Mouse (Mus musculus): ENCODE measurements around the gene Nat8l. TPM values are rescaled to one million over a fixed set of nuclear protein-coding genes. Genes with fewer than 3 reads are reported as not detected.

Gene Nat8l
- total and polyA plus RNA-seq, 3 experiments: 0.04 TPM; not detected in 2

- Histone ChIP-seq H3K36me3 (replicated peaks in 1 of 2; ENCODE audit: control insufficient read depth in 1 of 2, insufficient read depth in 1 of 2, low read length in 1 of 2) (no peaks in the 10 kb centered on the region), H3K4me2 (ENCODE audit: insufficient read depth, low read depth, poor library complexity, severe bottlenecking) (no peak overlapping the region), H3K79me2 (replicated peaks; ENCODE audit: control insufficient read depth, extremely low read depth, insufficient read depth, poor library complexity, severe bottlenecking) (no peaks in the 10 kb centered on the region), H3K4me1 (ENCODE audit: control insufficient read depth in 1 of 2, insufficient read depth in 2 of 2) (0 out of 4 replicates have a peak, but pooled peaks cover 0 to 2% of the 10 kb centered on the region in 2 experiments), H3K4me3 (replicated peaks in 1 of 3; ENCODE audit: low read depth in 2 of 3, low read length in 2 of 3, poor library complexity in 1 of 3) (no peak overlapping the region), H3K27me3 (replicated peaks) (no peaks in the 10 kb centered on the region), H3K9ac (ENCODE audit: insufficient read depth, low read depth) (no peak overlapping the region), H3K27ac (ENCODE audit: insufficient read depth, low read depth) (no peak overlapping the region), H3K9me3 (replicated peaks; ENCODE audit: low read length) (no peaks in the 10 kb centered on the region)
- no peak for DNase-seq (ENCODE audit: extremely low read depth)
- dilution Hi-C loops (cut with MboI; ENCODE audit: extremely low pct_ligation_motif_present, extremely low pct_unique_long_range_greater_than_20kb, low sequenced_read_pairs) (no loop called here), in situ Hi-C loops (cut with MboI; ENCODE audit: low pct_ligation_motif_present, low pct_unique_long_range_greater_than_20kb, low sequenced_read_pairs) (loop anchor here (5.0 kb wide), 1 partner anchor 93 kb away; no protein-coding TSS in a partner anchor)
- TF ChIP-seq BHLHE40 (IDR thresholded peaks at IDR 0.05; ENCODE audit: low read depth, low read length) (no peak), NRF1 (IDR thresholded peaks at IDR 0.05; ENCODE audit: low read depth, low read length) (no peak), TCF12 (IDR thresholded peaks at IDR 0.05; ENCODE audit: low read depth, low read length) (no peak), ZMIZ1 (IDR thresholded peaks at IDR 0.05; ENCODE audit: low read depth, low read length) (no peak), TBP (conservative IDR thresholded peaks at IDR 0.05; ENCODE audit: low read depth, low read length) (no peak), POLR2A (IDR thresholded peaks at IDR 0.05; ENCODE audit: low read depth, low read length) (no peak), PAX5 (IDR thresholded peaks at IDR 0.05; ENCODE audit: low read length) (no peak)
Observed at GRCm38 (mm10) chr5:34018968-34019367, 23.2 kb downstream of the Nat8l start.

GRCm38 (mm10) chr5:34030101-34030500 lies 34.3 kb downstream of the Nat8l start:
- H3K27ac ChIP-seq (ENCODE audit: insufficient read depth, low read depth): no peak overlapping the region
- no peak overlapping the region for H3K4me3 ChIP-seq (replicated peaks in 1 of 3; ENCODE audit: low read depth in 2 of 3, low read length in 2 of 3, poor library complexity in 1 of 3)
- dilution Hi-C loops (cut with MboI; ENCODE audit: extremely low pct_ligation_motif_present, extremely low pct_unique_long_range_greater_than_20kb, low sequenced_read_pairs): no loop called here
- no peaks in the 10 kb centered on the region for H3K36me3 ChIP-seq (replicated peaks in 1 of 2; ENCODE audit: control insufficient read depth in 1 of 2, insufficient read depth in 1 of 2, low read length in 1 of 2)
- no peaks in the 10 kb centered on the region for H3K4me1 ChIP-seq (ENCODE audit: control insufficient read depth in 1 of 2, insufficient read depth in 2 of 2)
- TF ChIP-seq MEF2A (IDR thresholded peaks at IDR 0.05; ENCODE audit: borderline replicate concordance, low read depth, low read length) (no peak), CTCF (conservative IDR thresholded peaks at IDR 0.05 in 1 of 2, IDR thresholded peaks at IDR 0.05 in 1 of 2; ENCODE audit: low read depth in 2 of 2, low read length in 2 of 2) (no peak), MAZ (IDR thresholded peaks at IDR 0.05; ENCODE audit: low read depth, low read length) (no peak), PAX5 (IDR thresholded peaks at IDR 0.05; ENCODE audit: low read length) (no peak), SIN3A (IDR thresholded peaks at IDR 0.05; ENCODE audit: low read length) (no peak), SMC3 (IDR thresholded peaks at IDR 0.05; ENCODE audit: low read depth, low read length) (no peak), USF1 (IDR thresholded peaks at IDR 0.05; ENCODE audit: low read depth, low read length) (no peak), JUND (conservative IDR thresholded peaks at IDR 0.05; ENCODE audit: low read depth, low read length) (no peak), CHD1 (IDR thresholded peaks at IDR 0.05; ENCODE audit: low read depth, low read length) (no peak), ZMIZ1 (IDR thresholded peaks at IDR 0.05; ENCODE audit: low read depth, low read length) (no peak), MXI1 (IDR thresholded peaks at IDR 0.05; ENCODE audit: low read depth, low read length) (no peak), MYC (IDR thresholded peaks at IDR 0.05; ENCODE audit: low read depth, low read length) (no peak), TBP (conservative IDR thresholded peaks at IDR 0.05; ENCODE audit: low read depth, low read length) (no peak), ZC3H11A (IDR thresholded peaks at IDR 0.05; ENCODE audit: low read depth, low read length) (no peak), IRF4 (IDR thresholded peaks at IDR 0.05; ENCODE audit: low read depth, low read length) (no peak), RAD21 (IDR thresholded peaks at IDR 0.05; ENCODE audit: low read depth, low read length) (no peak), NELFE (IDR thresholded peaks at IDR 0.05; ENCODE audit: low read depth, low read length) (no peak), POLR2AphosphoS2 (IDR thresholded peaks at IDR 0.05; ENCODE audit: low read depth, low read length) (no peak), USF2 (conservative IDR thresholded peaks at IDR 0.05; ENCODE audit: low read depth, low read length) (no peak), UBTF (IDR thresholded peaks at IDR 0.05; ENCODE audit: low read depth, low read length) (no peak)
- in situ Hi-C loops (cut with MboI; ENCODE audit: low pct_ligation_motif_present, low pct_unique_long_range_greater_than_20kb, low sequenced_read_pairs): no loop called here
- DNase-seq (ENCODE audit: extremely low read depth): no peak
- H3K9ac ChIP-seq (ENCODE audit: insufficient read depth, low read depth): no peak overlapping the region
- no peaks in the 10 kb centered on the region for H3K9me3 ChIP-seq (replicated peaks; ENCODE audit: low read length)
- no peaks in the 10 kb centered on the region for H3K27me3 ChIP-seq (replicated peaks)
- H3K4me2 ChIP-seq (ENCODE audit: insufficient read depth, low read depth, poor library complexity, severe bottlenecking): no peak overlapping the region
- H3K79me2 ChIP-seq (replicated peaks; ENCODE audit: control insufficient read depth, extremely low read depth, insufficient read depth, poor library complexity, severe bottlenecking): no peaks in the 10 kb centered on the region
